Mouse (Mus musculus) heart, postnatal 0 days (tissue): ENCODE data around the gene Orc1.

ENCODE experiments used
- CTCF ChIP-seq: IDR thresholded peaks from 2 replicates; pipeline ENCODE4 v1.5.1; 2016; ENCODE audit warnings: antibody characterized with exemption, control low read depth, low read depth
- EP300 ChIP-seq: IDR thresholded peaks from 2 replicates; pipeline ENCODE4 v1.6.1; 2016; ENCODE audit warnings: antibody characterized with exemption, low read depth

DNA sequence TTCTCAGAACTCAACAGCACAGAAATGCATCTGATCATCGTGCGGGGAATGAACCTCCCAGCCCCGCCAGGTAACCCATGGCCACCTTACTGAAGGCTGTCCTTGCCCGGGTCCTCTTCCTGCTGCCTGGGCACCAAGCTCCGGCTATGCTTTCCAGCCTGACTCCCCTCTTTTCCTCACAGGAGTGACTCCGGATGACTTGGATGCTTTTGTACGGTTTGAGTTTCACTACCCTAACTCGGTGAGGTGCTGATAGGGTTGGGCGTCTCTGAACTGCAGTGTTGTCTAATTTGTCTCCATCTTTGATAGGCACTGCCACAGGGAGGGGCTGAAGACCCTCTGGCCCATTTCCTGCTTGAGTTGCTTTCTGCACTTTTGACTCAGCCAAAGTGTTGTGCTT lies 50.9 kb downstream of the Orc1 start:
- no peak for TF ChIP-seq CTCF
- no peak for TF ChIP-seq EP300
